Mouse (Mus musculus): ENCODE data around the gene Ero1l. TPM values are rescaled to one million over a fixed set of nuclear protein-coding genes. Genes with fewer than 3 reads are reported as not detected.

The Ero1l gene
- 9.6 and 11.5 TPM in 2 replicates for polyA plus RNA-seq (2021; fragmentation: Nextera tagmentation)
- long read RNA-seq, experiment 1, partial matches to known transcripts: 2 of 10 reads
- long read RNA-seq, experiment 1, other reads (novel, unspliced or antisense): 8 of 10 reads
- long read RNA-seq, experiment 2, partial matches to known transcripts: 2 of 6 reads
- long read RNA-seq, experiment 2, other reads (novel, unspliced or antisense): 4 of 6 reads

DNA sequence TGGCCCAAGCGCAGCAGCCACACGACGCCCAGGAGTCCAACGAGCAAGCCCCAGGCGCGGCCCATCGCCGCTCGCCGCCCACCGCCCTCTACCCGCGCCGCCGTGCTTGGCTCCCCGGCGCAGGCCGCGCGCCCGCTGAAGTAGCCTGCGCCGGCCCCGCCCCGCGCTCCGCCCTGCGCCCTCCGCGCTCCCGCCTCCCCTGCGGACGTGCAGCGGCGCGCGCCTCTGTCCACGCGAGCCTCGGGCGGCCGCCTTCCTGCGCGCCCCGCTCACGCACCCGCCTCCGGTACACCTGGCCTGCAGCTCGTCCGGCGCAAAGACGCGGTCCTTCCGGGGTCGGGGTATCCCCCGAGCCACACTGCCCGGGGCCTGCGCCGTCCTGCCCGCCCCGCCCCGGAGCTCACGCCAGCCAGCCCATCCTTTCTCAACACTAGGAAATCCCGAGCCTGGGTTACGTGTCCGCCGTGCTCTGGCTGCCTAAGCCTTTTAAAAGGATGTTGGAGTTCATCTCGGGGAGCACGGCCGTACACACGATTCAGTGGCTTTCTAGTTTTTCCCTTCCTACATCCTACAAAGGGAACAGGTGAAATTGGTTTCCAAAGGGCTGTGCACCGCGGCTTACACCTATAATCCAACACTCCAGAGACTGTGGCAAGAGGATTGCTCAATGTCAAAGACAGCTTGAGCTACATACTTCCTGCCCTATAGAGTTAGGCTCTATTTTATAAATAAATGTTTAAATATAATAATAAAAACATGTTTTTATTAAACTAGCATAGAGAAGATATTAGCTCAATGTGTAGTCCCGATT lies at the start of gene Ero1l:
Ero1l (minus strand) TSS at position 346 of the 811 bp plus-strand sequence.

DNA sequence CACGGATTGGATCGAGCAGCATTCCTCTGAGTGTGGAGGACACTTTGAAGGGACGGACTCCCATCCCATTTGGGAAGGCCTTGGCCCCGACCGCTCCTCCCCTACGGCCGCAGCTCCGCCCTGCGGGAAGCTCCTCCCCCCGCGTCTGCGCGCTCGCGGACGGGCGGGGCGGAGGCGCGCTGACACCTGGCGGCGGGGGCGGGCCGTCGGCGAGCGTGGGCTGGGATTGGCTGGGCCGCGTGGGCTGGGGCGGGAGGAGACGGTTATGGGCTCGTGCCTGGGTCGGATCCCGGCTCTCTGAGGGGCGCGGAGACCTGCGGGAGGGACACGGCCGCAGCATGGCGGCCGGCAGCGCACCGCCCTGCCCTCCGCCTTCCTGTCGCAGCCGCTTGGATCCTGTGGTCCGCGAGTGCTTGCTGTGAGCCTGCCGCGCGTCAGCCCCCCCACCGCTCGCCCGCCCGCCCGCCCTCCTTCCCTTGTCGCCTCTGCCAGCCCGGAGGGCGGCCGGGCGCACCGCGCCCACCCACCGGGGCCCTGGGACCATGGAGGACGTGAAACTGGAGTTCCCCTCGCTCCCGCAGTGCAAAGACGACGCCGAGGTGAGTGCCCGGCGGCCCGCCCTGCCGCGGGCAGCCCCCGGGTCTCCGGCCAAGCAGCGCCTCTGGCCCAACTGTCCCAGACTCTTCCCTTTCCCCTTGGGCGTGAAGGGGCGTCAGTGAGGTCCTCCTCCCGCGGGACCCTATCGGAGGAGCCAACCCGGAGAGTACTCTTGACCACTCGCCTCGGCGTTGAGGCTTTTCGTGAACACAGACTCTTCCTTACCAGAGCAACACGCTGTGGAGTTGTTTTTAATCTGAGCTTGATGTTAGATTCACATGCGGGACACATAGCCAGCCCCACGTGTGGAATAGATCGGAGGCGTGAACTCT lies 32.6 kb upstream of the Ero1l start, which contains the start of gene Styx:
Styx (plus strand) TSS at position 163 of the 929 bp plus-strand sequence.

DNA sequence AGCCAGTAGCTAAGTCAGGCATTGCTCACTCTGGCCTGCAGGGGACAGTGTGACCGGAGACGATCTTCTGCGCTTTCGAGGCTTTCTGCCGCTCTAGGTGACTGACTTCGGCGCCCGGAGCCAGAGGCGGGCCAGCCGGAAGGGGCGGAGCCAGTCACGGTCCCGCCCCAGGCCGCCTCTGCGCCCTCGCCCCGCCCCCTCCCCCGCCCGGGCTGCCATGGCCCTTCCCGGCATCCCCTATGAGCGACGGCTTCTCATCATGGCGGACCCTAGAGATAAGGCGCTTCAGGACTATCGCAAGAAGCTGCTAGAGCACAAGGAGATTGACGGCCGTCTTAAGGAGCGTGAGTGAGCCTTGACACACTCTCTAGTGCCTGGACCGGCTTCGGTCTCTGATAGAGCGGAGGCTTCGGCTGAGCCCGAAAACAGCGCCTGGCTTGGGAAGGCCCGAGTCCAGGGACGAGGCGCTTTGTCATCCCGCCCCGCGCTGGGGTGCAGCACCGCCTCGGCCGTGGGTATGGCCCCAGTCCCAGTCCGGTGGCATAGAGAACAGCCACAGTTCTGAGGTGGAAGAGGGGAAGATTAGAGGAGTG lies 11.1 kb upstream of the Ero1l start, which contains the start of gene Psmc6:
Psmc6 (plus strand) TSS at position 200 of the 593 bp plus-strand sequence.

Other genes starting within 250 kb of the Ero1l start
- gene Gpr137c, start 99.1 kb downstream of the Ero1l start, polyA plus RNA-seq (2021; fragmentation: Nextera tagmentation): 4.3 and 6.8 TPM in 2 replicates
- gene Txndc16, start 98.4 kb downstream of the Ero1l start, polyA plus RNA-seq (2021; fragmentation: Nextera tagmentation): 22.5 and 27.9 TPM in 2 replicates
- 108 and 124 TPM in 2 replicates for gene Psmc6, start 11.0 kb upstream of the Ero1l start, polyA plus RNA-seq (2021; fragmentation: Nextera tagmentation)
- 12.6 and 13.5 TPM in 2 replicates for gene Styx, start 32.3 kb upstream of the Ero1l start, polyA plus RNA-seq (2021; fragmentation: Nextera tagmentation)
- 13.4 and 17.2 TPM in 2 replicates for gene Gnpnat1, start 86.1 kb upstream of the Ero1l start, polyA plus RNA-seq (2021; fragmentation: Nextera tagmentation)
- gene Fermt2, start 211.3 kb upstream of the Ero1l start, polyA plus RNA-seq (2021; fragmentation: Nextera tagmentation): 97.6 and 117 TPM in 2 replicates